Mouse (Mus musculus): ENCODE data around the gene Ampd3. TPM values are rescaled to one million over a fixed set of nuclear protein-coding genes. Genes with fewer than 3 reads are reported as not detected.
A peak's percentile ranks its signal among the peaks of the same experiment; 100 is the strongest.

The Ampd3 gene
- total RNA-seq (2021), result 10 to 100 TPM; 23.8 to 30.3 TPM

DNA sequence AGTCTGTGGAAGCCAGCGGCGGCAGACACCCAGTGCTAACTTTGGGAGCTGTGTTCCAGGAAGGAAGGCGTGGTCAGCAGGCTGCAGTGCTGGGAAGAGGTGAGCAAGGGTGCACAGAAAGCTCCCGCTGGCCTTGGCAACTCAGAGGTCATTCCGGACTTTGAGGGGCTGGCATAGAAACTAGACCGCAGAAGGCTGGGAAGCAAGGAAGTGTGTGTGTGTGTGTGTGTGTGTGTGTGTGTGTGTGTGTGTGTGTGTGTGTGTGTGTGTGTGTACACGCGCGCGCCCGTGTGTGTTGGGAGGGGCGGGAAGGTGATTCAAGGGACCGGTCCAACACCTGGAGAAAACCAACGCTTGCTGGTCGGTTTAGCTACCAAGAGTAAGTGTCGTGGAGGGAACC lies at the start of gene Ampd3:
Gene Ampd3 (plus strand): TSS at position 206 of the 400 bp plus-strand sequence.
- peak; percentile 45 for DNase-seq

DNA sequence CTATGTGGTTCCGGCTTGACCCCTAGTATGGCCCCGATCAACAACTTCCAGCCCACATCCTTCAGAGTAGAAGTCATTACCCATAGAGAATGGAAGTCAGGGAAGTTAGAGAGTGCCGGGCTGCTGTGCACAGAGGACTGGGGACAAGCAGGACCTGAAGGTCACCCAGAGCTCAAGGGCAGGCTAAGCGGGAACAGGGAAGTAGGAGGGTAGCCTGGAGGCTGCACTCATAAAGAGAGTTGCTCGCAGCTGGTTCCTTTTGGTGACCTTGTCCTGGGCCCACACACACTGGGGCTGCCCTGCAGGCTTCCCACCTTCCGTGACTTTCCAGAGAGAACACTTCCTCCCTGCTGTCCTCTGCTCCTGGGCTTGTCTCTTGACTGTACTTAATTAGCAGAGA lies 49.5 kb upstream of the Ampd3 start:
- DNase-seq, result no peak

DNA sequence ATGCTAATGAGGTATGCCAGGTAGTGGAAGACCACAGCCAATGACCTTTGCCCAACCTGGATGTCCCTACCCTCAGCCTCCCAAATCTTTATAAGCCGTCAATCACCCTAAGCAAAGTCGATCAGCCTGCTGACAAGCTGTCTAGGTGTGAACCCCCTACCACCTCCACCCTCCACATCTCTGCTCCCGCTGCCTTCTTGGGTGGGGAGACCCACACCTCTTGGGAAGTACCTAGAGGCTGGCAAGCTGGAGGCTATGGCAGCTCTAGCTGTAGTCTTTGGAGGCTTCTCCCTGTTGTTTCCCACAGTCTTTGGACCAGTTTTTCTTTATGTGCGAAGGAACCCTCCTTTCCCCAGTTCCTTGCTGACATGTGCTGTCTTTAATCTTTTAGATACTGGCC lies 48.1 kb upstream of the Ampd3 start:
- DNase-seq, result no peak

DNA sequence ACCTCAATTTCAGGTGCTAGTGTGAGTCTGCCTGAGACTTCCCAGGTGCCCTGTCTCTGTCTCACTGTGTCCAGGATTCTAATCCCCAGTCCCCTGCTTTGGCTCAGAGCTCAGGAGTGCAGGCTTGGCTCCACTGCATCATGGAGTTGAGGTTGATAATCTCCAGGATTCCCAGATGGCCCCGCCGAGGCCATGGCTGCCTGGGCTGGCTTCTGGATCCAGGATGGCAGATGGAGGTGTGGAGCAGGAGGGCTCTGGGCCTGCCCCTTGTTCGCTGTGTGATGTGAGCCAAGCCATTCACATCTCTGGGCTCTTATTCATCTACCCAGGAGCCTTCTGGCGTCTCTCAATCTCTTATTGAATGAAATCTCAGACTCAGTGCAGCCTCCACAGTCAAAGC lies 45.8 kb upstream of the Ampd3 start:
- no peak for DNase-seq

DNA sequence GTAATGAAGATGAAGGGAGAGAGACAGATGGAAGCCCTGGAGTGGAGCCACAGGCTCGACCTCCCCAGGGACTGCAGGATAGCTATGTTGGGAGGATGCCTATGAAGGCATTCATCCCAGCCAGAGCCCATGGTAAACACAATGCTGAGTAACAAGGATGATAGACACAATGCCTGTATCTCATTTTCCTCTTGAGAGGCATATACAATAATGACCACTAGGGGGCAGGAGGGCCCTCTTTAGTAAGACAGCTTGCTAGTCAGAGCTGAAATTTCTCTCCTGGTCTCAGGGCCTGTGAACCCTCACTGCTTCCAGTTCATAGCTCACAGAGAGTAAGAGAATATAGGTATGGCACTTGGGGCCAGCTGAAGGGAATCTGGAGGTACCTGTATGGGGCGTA lies 41.0 kb upstream of the Ampd3 start:
- peak; percentile 61 for DNase-seq

DNA sequence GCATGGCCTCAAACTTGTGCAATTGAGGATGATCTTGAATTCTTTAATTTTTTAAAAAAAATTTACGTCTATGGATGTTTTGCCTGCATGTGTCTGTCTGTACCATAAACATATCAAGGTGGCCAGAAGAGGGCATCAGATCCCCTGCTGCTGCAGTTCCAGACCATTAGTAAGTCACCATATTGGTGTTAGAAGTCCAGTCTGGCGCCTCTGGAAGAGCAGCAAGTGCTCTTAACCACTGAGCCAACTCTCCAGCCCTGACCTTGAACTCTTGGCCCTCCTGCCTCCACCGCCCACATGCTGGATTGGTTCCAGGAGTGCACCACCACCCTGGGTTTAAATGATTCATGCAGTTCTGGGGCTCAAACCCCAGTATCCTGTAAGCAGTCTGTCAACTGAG lies 39.1 kb upstream of the Ampd3 start:
- peak; percentile 43 for DNase-seq

DNA sequence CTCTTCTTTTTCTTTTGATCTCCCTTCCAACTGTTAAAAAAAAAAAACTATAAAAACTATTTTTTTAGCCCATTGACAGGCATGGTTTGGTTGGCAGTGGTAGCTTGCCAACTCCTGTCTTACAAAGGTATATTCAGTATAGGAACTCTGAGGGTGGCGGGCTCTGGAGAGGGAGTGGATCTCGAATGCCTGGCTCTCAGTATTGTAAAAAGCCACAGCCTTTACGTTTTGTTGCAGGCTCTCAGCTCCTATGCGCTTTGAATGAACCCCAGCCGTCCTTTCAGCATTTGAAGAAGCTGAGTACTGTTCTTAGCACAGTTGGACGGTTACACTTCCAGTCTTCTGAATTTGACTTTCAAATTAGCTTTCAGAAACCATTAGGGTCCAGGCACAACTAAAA lies 38.7 kb upstream of the Ampd3 start:
- no peak for DNase-seq

DNA sequence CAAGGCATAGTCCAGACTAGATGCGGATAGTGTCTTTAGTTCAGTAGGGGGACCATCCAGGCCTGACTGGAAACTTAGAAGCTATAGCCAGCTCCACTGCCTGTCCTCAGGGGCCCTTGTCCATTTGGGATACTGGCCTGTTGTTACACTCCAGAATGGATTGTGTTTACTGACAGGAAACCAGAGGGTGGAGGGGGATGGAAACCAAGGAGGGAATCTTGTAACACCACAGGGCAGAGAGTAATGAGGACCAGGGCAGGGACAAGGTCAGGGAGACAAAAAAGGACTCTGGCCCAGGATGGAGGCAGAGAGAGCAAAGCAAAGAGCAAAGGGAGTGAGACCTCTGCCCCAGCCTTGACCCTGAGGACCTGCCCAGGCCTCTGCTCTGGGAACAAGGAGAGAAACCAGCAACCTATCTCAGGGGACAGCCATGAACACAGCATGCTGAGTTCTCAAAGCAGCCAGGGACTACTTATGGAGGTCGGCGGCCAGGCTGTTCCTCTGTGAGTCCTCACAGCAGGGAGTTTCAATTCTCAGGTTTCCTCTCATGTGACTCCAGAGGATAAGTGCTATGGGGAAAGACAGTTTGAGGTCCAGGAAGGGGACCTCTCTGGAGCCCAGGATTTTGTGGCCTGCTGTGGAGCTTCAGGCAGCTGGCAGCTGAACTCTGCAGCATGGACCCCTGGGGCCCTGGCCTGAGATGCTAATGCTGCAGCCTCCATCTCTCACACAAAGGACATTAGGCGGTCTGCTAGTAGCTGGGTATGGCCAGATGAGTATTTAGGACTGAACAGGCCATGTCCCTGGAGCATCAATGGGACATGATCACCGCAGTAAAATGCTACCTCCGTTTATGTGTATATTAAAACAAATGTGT lies 36.7 kb upstream of the Ampd3 start:
- DNase-seq, result no peak

DNA sequence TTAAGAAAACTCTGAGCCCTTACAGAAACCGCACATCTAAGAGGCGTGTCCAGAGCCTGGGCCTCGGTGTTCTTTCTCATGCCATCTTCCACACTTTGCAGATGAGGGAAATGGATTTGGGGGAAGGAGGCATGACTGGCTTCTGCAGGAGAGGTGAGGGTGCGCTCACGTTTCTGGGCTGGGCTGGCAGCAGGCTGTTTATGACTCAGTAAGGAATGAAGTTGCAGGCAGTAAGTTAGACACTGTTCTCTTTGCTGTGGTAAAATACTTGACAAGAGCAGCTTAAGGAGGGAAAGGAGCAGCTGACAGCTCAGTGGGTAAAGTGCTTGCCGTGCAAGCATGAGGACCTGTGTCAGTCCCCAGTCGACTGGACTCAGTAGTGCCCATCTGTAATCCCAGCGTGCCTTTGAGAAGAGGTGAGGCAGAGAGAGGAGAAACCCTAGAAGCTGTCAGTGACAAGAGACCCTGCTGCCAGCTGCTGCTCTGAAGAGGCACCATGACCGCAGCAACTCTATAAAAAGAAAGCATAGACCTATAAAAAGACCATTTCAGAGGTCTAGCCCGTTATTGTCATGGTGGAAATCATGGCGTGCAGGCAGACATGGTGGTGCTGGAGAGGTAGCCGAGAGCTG lies 35.9 kb upstream of the Ampd3 start:
- no peak for DNase-seq

DNA sequence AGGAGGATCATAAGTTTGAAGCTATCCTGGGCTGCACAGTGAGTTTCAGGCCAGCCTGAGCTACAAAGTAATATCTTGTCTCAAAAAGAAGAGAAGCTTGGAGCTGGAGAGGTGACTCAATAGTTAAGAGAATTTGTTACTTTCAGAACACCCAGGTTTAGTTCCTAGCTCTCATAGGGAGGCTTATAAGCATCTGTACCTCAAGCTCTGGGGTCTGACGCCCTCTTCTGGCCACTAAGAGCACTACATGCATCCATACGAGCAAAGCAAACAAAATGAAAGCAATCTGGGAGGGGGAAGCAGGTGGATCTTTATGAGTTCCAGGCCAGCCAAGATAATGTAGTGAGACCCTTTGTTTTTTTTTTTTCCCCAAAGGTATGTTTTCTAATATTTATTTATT lies 31.1 kb upstream of the Ampd3 start:
- no peak for DNase-seq

DNA sequence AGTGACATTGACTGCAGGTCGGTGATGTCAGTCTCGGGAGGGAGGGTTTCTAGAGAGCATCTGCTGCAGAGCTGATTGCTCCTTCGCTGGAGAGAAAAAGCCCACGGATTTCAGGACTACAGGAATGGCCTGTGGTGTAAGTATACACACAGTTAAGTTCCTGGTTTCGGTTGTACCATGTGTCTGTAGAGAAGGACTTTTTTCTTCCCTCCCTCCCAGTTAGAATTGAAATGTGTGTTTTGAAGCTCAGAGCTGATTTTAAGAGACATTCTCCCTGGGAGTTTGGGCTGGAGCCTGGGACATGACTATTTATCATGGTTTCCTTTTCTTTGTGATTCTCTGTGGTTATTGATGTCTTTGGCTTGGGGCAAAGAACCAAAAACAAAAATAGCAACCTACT lies 28.2 kb upstream of the Ampd3 start:
- DNase-seq, result no peak

DNA sequence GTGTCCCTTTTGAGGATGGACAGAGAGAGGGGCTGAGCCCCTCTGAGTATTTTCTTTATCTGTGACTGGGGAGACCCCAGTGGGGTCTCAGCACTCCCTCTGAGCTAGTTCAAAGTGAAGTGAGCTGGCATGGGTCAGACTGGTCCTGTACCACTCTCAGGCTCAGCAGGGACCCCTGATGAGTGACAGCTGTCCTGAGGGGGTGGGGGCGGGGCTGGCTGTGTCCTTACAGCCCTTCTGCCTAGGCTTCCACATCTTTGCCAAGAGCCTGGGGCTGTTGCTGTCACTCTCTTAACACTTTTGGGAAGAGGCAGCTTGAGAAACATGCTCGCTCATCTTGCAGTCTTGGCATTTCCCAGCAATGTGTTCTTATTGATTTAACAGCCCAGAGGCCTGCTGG lies 27.8 kb upstream of the Ampd3 start:
- no peak for DNase-seq

DNA sequence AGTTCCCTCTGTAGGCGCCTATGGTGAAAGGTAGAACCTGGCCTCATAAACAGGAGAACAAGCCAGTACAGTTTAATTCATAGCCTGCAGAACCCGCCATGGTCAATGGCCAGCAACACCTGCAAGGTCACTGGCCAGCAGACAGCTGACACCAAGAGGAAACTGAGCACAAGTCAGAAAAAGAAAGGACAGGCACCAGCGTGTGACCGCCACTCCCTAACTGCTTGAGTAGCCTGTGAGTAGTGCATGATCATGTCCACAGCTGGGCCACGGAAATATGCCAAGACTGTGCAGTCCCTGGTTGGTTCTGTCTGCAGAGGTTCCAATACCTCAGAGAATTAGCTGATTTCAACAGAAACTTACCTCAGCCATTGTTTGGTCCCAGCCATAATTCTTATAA lies 26.0 kb upstream of the Ampd3 start:
- no peak for DNase-seq

DNA sequence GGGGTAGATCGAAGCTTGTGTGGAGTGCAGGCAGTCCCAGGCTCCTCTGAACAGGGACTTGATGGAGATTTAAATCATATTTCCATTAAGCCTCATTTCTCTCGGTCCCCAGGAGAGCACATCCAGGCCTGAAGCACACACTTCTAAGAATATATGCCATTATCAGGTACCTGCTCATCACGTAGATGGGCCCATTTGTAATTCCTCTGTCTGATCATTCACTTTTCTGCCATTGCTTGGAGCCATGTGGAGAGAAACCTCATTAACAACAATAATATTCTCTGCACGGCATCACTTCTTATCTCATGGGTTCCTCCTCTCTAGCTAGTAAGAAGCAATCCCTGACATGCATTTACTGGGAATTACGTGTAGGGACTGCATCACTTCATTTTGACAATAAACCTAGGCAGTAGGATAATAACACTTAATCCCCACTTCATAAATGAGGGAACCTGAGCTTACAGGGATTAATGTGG lies 21.9 kb upstream of the Ampd3 start:
- DNase-seq, result no peak

DNA sequence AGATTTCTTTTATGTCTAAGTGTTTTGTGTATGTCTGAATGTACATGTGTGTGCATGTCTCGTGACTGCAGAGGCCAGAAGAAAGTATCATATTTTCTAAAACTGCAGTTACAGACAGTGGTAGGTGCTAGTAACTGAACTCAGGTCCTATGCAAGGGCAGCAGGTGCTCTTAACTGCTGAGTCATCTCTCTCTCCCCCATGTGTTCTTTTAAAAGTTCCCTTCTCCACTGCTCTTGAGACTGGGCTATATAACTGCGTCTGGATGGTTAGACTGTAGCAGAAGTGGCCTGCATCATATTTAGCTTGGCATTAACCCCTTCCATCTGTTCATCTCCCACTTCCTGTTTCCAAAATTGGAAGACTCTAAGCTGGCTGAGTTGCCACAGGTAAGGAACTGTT lies 21.2 kb upstream of the Ampd3 start:
- DNase-seq, result no peak

DNA sequence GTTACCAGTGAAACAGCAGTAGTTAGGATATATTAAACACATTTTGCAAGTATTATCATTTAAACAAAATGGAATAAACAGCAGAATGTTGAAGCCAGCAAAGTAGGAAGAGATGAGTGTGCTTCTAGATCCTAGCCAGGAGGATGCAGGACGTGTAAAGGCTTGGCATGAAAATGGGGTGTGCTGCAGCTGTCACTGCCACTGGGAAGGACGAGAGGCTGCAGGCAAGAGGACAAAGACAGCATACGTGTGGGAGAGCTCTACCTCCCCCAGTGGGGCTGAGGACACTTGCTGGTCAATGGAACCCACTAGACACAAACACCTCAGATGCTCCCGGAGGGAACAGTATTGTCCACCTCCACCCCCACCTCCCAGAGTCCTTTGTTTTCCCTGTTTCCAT lies 17.2 kb upstream of the Ampd3 start:
- DNase-seq, result no peak

DNA sequence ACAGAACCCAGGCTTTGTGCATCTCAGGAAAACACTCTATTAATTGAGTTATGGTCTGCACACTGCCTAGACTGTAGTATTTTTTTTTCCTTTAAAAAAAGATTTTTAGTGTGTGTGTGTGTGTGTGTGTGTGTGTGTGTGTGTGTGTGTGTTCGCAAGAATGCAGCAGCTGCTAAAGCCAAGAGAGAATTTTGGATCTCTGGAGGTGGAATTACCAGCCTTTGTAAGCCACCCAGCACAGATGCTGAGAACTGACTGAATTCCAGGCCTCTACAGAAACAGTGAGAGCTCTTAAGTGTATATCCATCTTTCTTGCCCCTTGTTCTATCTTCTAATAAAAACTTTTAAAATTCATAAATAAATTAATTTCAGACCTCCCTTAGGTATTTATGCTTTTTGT lies 16.4 kb upstream of the Ampd3 start:
- DNase-seq, result no peak

DNA sequence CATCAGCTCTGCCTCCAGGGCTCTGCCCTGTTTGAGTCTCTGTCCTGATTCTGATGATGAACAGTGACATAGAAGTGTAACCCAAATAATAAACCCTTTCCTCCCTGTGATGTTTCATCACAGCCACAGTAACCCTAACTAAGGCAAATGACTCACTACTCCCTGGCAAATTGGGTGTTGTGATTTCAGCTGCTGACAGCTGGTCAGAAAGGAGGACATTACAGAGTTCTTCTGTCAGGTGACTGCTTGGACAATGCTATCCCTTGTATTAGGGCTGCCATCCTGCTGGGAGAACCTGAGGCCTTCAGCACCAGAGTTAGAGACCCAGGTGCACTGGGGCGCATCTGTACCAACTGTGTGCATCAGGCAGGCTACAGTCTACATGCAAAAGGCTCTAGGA lies 14.7 kb upstream of the Ampd3 start:
- DNase-seq, result no peak

DNA sequence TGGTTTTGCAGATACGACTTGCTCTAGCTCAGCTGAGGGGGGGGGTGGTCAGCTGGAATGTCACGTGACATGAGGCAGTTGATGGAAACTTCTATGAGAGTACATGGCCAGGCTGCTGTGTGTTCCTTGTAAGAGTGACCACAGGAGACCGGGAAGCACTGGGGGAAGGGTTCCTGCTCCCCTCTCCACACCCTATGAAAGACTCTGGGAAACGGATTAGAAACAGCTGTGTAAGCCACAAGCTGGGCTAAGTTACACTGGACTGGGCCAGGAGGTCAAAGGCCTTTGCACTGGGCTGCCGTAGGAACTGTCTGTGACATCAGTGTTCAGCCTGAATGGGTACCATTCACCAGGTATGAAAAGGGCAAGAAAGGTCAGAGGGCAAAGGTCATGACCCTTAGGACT lies 14.1 kb upstream of the Ampd3 start:
- no peak for DNase-seq

DNA sequence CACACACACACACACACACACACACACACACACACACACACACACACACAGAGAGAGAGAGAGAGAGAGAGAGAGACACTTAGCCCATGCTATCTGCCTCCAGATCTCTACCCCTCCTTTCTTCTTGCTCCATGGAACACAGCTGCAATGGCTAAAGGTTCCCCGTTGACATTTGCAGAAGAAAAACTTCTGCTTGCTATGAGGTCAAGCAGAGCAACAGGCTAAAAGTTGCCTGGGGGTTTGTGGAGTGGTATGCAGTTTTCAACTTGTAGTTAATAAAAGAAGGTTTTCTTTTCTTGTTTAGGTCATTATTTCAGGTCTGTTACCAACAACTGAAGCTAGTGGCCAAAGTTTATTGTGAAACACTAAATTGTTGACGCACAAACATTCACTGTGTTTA lies 11.6 kb upstream of the Ampd3 start:
- DNase-seq, result no peak

DNA sequence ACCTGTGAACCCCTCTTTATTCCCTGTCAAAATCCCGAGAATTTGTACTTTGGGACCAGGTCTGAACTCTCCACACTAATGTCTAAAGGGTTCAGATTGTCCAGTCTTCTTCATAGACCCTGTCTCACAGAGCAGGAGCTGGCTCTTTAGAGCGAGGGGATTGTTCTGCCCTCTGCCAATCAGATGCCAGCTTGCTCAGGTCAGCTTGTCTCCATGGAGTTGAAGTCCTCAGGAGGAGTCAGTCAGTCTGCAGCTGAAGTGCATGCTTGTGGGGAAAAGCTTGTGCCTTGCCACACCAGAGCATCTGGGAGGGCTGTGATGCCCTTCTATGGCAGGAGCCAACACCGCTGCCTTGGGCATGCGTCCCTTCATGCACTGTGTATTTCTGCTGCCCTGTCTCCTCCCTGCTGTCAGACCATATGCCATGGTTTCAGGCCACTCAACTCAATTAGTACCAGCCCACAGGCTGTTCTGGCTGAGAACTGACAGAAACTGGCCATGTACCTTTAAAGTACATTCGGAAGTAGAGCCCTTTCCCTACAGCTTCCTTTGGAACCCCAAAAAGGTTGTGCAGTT lies 5.3 kb upstream of the Ampd3 start:
- DNase-seq, result no peak

DNA sequence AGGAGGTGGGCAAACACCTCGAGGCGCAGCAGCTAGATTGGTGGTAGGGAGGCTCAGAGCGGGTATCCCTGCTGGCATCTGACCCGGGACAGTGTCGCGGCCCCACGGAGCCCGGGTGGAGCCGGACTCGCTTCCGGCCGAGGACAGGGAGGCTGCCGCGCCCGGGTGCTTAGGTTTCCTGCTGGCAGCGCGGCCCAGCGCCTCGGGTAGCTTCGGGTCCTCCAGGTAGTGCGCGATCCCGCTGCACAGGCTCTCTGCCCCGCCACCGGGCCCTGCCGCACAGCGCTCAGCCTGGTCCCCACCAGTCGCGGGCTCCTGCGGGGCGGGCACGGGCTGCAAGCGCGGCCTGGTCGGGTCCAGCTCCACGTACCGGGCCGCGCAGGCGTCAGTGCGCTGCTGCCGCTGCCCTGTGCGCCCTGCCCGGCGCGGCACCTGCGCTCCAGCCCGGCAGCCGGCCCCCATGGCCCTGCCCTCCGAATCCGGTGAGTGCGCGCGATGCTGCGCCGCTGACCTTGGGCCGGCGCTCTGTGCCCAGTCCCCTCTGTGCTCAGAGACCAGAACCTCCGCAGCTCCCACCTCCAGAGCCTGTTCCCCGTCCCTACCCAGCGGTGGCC lies 552 bp downstream of the Ampd3 start:
- DNase-seq, result peak; percentile 50

DNA sequence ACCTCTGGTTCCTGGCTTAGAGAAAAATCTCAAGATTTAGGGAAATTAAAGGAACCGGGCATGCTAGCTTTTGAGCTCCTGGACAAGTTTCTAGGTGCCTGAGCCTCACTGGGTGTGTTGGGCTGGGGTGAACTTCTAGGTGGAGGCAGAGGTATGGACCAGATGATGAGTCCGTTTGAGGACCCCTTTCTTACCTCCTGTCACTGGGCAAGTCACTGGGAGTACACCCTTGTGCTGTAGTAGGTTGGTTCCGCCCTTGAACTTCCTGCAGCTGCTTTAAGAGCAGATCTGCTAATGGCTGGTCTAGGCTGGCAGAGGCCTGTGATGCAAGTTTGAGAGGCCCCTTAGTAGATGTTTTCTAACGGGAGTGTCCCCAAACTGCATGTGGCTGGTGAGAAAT lies 1.1 kb downstream of the Ampd3 start:
- DNase-seq, result no peak
